Mouse (Mus musculus) kidney, adult 9 months (tissue): ENCODE measurements around the gene Fastkd2.
A peak's percentile ranks its signal among the peaks of the same experiment; 100 is the strongest.

Source experiments
- DNase-seq: peaks from one replicate; pipeline ENCODE4 v3.0.0; 2022

Gene Fastkd2

GRCm38 (mm10) chr1:63730240-63730771, at the start of gene Fastkd2, which contains the start of gene Mdh1b:
Fastkd2 (plus strand) TSS chr1:63730614.
Mdh1b (minus strand) TSS chr1:63730318.
- DNase-seq: peak; percentile 96

GRCm38 (mm10) chr1:63686827-63687226, 43.6 kb upstream of the Fastkd2 start, which contains the start of gene Dytn:
Dytn (minus strand) TSS chr1:63686927.
- no peak for DNase-seq

GRCm38 (mm10) chr1:63696861-63697260, 33.6 kb upstream of the Fastkd2 start:
- no peak for DNase-seq

- DNase-seq: peak; percentile 37
These were observed 24.7 kb upstream of the Fastkd2 start for GRCm38 (mm10) chr1:63705733-63706132.

- no peak for DNase-seq
These were observed 21.5 kb upstream of the Fastkd2 start for GRCm38 (mm10) chr1:63708876-63709275.

- DNase-seq: no peak
These were observed 10.3 kb upstream of the Fastkd2 start for GRCm38 (mm10) chr1:63720161-63720560.

GRCm38 (mm10) chr1:63729796-63730195, 618 bp upstream of the Fastkd2 start:
- DNase-seq: no peak

GRCm38 (mm10) chr1:63756005-63756404, 25.6 kb downstream of the Fastkd2 start:
- DNase-seq: no peak

- DNase-seq: peak; percentile 23
These were observed 32.8 kb downstream of the Fastkd2 start for GRCm38 (mm10) chr1:63763212-63763694.

GRCm38 (mm10) chr1:63763881-63764386, 33.5 kb downstream of the Fastkd2 start:
- no peak for DNase-seq

GRCm38 (mm10) chr1:63764395-63764794, 34.0 kb downstream of the Fastkd2 start:
- DNase-seq: no peak

- no peak for DNase-seq
These were observed 37.7 kb downstream of the Fastkd2 start for GRCm38 (mm10) chr1:63768112-63768511.

GRCm38 (mm10) chr1:63769167-63769566, 38.8 kb downstream of the Fastkd2 start, which contains the start of gene 4933402D24Rik:
4933402D24Rik (minus strand) TSS chr1:63769267.
- DNase-seq: no peak

GRCm38 (mm10) chr1:63770309-63770708, 39.9 kb downstream of the Fastkd2 start:
- DNase-seq: no peak

- DNase-seq: no peak
These were observed 46.0 kb downstream of the Fastkd2 start for GRCm38 (mm10) chr1:63776396-63776795.

- no peak for DNase-seq
These were observed 46.7 kb downstream of the Fastkd2 start for GRCm38 (mm10) chr1:63776902-63777630.

- no peak for DNase-seq
These were observed 63.9 kb downstream of the Fastkd2 start for GRCm38 (mm10) chr1:63794326-63794725.
